Mouse (Mus musculus): ENCODE results near the gene Nckipsd. TPM values are rescaled to one million over a fixed set of nuclear protein-coding genes. Genes with fewer than 3 reads are reported as not detected.

Gene Nckipsd
- polyA plus RNA-seq (2012; rRNA removed): 3.3 and 3.9 TPM in 2 replicates

GRCm38 (mm10) chr9:108808163-108808665, at the start of gene Nckipsd:
TSS of gene Nckipsd (plus strand) at chr9:108808368.

DNA sequence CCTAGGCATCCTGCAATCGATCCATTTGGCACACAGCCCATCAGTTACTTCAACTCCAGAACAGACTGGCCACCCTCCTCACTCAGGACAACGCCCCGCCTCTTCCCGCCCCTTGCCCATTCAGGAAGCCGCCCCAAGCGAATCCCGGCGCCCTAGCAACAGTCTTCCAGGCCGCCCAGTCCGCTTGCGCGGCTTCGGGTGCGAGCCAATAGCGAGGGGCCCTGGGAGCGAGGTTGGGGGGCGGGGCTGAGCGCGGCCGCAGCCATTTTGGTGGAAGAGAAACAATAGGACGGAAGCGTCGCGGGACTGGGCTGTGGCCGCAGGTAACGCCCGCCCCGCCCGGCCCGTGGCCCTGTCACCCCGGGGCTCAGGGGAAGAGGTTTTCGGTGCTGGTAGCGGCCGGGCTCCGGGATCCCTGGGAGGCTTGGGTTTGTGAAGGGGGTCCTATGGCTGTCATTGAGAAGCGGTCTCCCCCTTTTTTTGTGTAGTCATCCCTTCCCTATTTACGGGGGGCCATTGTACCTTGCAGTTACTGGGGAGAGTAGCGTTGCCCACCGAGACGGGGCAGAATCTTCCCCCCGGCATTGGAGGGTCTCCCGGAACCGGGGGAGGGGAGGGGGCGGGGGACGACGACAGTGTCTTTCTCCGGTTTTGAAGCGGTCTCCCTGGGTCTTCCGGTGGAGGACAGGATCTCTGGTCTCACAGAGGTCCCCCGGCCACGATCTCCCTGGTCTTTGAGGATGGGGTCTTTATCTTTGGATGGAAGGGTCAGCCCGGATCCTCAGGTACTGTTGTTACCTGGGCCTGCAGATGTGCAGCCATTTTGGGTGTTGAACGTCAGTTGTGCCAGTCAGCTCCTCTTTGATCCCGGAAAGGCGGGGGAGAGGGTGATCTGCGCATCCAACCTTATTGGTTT, 24.4 kb upstream of the Nckipsd start, which contains the start of gene Ip6k2:
Gene Ip6k2, plus strand, starts transcription at position 249 of the 916 bp plus-strand sequence.

DNA sequence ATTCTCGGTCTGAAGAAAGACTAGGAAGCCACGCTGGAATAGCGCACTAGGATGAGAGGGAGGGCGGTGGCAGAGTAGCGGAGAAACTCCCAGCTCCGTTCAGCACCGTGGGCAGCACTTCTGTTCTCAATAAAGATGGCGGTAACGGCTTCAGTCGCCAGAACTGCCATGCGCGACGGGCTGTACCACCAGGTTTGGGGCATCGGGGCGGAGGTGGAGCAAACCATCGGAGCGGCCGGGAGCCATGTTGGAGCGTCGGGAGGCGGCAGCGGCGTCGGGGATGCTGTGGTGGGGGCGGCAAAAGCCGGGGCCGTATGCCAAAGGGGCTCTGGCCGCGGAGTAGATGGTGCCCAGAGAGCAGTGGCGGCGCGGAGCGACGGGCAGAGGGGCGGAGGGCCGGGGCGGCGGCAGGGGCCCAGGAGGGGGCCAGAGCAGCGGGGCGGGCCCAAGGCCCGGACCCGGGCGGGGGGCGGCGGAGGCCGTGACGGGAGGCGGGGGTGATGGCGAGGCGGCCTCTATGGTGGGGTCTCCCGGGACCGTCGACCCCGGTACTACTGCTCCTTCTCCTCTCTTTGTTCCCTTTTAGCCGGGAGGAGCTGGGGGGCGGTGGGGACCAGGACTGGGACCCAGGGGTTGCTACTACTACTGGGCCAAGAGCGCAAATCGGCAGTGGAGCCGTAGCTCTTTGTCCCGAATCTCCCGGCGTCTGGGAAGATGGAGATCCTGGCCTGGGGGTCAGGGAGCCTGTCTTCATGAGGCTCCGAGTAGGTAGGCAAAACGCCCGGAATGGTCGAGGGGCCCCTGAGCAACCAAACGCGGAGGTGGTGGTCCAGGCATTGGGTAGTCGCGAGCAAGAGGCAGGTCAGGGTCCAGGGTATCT, 17.9 kb downstream of the Nckipsd start, which contains the start of gene Celsr3:
Gene Celsr3, plus strand, starts transcription at position 501 of the 880 bp plus-strand sequence.

DNA sequence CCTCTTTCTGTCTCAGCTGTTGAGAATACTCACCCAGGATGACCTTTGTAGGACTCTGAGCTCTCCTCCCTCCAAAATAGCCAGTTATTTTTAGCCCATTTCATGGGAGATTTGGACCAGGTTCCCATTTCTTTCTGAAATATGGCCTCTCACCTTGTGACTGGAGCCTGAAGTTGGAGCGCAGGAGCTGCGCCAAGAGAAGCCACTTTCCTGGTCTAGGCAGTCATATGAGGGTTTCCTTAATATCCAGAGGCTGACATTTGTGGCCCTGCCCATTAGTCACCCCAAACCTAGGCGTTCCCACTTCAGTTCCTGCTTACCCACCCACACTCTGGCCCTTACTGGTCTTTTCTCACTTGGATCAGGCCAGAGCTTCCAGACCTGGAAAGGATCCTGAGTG, 44.8 kb downstream of the Nckipsd start, which contains the start of gene Slc26a6:
Gene Slc26a6, plus strand, starts transcription at position 308 of the 400 bp plus-strand sequence.

Other genes with a start within 250 kb of the Nckipsd start
- gene Impdh2, start 248.1 kb upstream of the Nckipsd start, polyA plus RNA-seq (2012; rRNA removed): 120 and 136 TPM in 2 replicates
- gene Ndufaf3, start 240.9 kb upstream of the Nckipsd start, polyA plus RNA-seq (2012; rRNA removed): 9.9 and 11.3 TPM in 2 replicates
- 38.4 and 45.4 TPM in 2 replicates for gene Dalrd3, start 238.5 kb upstream of the Nckipsd start, polyA plus RNA-seq (2012; rRNA removed)
- gene Wdr6, start 229.6 kb upstream of the Nckipsd start, polyA plus RNA-seq (2012; rRNA removed): 7.5 and 8.5 TPM in 2 replicates
- gene P4htm, start 210.7 kb upstream of the Nckipsd start, polyA plus RNA-seq (2012; rRNA removed): 0.63 and 0.67 TPM in 2 replicates
- 18.2 and 20.6 TPM in 2 replicates for gene Arih2, start 159.0 kb upstream of the Nckipsd start, polyA plus RNA-seq (2012; rRNA removed)
- 6.8 and 9.3 TPM in 2 replicates for gene Slc25a20, start 146.3 kb upstream of the Nckipsd start, polyA plus RNA-seq (2012; rRNA removed)
- 5.9 and 7.1 TPM in 2 replicates for gene Prkar2a, start 119.1 kb upstream of the Nckipsd start, polyA plus RNA-seq (2012; rRNA removed)
- 27.8 and 29.7 TPM in 2 replicates for gene Ip6k2, start 24.6 kb upstream of the Nckipsd start, polyA plus RNA-seq (2012; rRNA removed)
- gene Celsr3, start 18.0 kb downstream of the Nckipsd start, polyA plus RNA-seq (2012; rRNA removed): 0.15 and 0.23 TPM in 2 replicates
- gene Slc26a6, start 44.9 kb downstream of the Nckipsd start, polyA plus RNA-seq (2012; rRNA removed): 3.9 and 4.0 TPM in 2 replicates
- not detected in 2 replicates for gene Tmem89, start 106.3 kb downstream of the Nckipsd start, polyA plus RNA-seq (2012; rRNA removed)
- 177 and 218 TPM in 2 replicates for gene Uqcrc1, start 128.3 kb downstream of the Nckipsd start, polyA plus RNA-seq (2012; rRNA removed)
- 0.54 and 0.69 TPM in 2 replicates for gene Col7a1, start 145.2 kb downstream of the Nckipsd start, polyA plus RNA-seq (2012; rRNA removed)
- 0.10 and 0.12 TPM in 2 replicates for gene Ucn2, start 177.6 kb downstream of the Nckipsd start, polyA plus RNA-seq (2012; rRNA removed)
- 1.9 and 2.7 TPM in 2 replicates for gene Pfkfb4, start 183.4 kb downstream of the Nckipsd start, polyA plus RNA-seq (2012; rRNA removed)
- 12.1 and 14.9 TPM in 2 replicates for gene Shisa5, start 230.2 kb downstream of the Nckipsd start, polyA plus RNA-seq (2012; rRNA removed)